Mouse (Mus musculus): ENCODE results near the gene Ino80.

The Ino80 gene

DNA sequence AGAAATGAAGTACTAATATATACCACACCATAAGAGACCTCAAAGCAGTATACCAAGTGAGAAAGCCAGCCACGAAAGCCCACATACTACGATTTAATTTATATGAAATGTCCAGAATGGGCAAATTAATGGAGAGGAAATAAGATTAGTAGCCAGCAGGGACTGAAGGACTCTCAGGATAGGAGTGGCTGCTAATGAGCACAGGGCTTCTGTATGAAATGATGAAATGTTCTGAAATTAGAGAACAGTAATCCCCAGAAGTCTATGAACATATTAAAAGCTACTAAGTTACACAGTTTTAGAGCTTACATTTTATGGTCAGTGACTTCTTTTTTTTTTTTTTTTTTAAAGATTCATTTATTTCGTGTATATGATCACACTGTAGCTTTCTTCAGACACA, 22.9 kb downstream of the Ino80 start:
- no peak for DNase-seq (ENCODE audit: low read depth)

DNA sequence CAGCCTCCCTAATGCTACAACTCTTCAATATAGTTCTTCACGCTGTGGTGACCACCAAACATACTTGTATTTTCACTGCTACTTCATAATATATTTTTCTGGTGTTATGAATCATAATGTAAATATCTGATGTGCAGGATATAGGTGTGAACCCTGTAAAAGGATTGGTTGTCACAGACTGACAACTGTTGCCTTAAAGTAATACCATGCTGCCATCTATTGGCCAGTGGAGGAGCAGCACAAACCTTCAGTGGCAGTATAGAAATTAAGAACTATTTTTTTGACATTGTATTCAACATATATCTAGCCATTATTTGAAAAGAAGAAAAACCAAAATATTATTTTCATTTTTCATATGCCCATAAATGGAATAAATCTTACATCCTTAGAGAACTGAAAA, 40.5 kb downstream of the Ino80 start:
- DNase-seq (ENCODE audit: low read depth): peak; percentile 81

DNA sequence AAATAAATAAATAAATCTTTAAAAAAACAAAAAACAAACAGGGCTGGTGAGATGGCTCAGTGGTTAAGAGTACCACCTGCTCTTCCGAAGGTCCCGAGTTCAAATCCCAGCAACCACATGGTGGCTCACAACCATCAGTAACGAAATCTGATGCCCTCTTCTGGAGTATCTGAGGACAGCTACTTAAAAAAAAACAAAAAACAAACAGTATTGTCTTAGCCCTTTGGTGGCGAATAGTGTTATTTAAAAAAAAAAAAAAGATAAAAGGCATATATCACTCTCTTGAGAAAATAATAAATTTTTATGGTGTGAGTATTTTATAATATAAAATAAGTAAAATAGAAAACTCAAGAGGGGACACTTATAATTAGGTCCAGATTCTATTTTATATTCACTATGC, 41.0 kb downstream of the Ino80 start:
- no peak for DNase-seq (ENCODE audit: low read depth)

DNA sequence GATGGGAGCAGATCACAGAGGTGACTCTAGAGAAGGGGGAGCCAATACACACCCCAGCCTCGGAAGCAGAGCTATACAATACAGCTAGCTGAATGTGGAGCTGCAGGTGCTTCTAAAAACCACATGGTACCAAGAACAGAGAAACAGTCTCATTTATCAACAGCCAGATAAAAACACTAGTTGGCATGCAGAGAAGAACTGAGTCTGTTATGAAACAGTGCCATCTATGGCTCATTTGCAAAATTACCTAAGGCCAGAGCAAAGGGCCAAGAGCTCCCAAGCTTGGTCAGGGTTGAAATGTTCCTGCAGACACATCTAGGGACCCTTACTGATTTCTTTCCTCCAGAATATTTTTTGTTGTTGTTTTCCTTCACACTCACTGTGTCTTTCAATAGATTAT, 63.7 kb downstream of the Ino80 start:
- DNase-seq (ENCODE audit: low read depth): peak; percentile 53

DNA sequence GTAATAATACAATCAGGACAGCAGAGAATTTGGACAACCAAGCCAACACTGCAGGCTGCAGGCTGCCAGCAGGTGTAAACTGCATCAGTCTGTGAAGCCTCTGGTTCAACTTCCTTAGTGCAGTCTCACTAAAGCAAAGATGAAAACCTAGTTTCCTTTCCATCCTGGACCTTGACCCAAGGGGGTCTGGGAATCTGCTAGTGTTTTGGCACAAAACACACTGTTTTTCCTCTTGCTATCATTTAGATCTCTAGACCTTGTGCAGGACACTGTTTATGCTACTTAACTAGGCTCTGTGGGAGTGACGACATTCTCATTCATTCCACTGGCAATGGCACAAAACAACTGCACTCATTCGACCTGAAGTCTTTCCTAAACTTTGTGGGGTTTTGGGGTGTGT, 65.8 kb downstream of the Ino80 start:
- no peak for DNase-seq (ENCODE audit: low read depth)

DNA sequence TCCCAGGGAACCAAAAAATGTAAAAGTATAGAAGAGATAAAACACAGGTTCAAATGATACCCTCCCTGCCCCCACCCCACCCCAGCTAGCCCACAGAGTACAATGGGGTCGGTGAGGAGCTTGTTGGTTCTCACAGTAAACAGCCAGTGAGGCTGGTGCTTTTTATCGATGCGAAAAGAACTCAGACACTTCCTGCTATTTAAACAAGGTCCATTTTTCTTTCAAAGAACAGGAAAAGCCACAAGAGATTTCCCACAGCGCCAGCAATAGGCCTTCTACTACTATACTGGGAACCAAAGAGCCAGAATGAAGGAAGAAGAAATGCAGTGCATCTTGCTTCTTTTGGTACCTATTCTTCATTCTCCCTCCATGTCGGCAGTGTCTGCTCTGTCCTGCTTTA, 66.5 kb downstream of the Ino80 start:
- no peak for DNase-seq (ENCODE audit: low read depth)

DNA sequence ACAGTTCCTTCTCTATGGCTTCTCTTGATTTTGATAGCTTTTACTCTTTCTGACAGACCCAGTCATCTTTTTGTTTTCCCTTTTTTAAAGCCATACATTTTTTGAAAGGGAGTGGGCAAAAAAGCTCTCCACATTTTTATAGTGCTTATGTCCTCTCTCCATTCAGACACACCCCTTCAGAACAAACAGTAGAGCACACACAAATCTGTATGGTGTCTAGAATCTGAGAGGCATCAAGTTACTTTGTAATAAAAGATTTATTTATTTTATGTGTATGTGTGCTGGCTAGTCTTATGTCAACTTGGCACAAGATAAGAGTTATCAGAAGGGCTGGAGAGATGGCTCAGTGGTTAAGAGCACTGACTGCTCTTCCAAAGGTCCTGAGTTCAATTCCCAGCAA, 68.8 kb downstream of the Ino80 start:
- DNase-seq (ENCODE audit: low read depth): no peak

DNA sequence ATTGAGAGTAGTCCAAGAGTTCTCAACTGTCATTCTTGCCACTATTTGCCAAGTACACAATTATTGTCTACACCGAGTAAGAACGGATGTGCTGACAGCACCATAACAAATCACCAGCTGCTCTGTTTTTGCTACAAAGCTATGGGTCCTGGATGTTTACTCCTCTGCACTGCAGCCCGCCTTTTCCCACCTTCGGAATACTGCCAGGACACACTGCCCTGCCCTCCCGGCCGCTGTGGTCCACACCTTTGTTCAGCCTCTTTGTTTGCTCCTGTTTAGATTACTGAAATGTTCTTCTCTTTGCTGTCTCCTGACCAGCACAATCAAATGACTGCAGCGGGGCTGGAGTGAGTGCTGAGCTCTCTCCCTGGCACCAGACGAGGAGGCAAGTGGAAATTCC, 69.2 kb downstream of the Ino80 start:
- no peak for DNase-seq (ENCODE audit: low read depth)

DNA sequence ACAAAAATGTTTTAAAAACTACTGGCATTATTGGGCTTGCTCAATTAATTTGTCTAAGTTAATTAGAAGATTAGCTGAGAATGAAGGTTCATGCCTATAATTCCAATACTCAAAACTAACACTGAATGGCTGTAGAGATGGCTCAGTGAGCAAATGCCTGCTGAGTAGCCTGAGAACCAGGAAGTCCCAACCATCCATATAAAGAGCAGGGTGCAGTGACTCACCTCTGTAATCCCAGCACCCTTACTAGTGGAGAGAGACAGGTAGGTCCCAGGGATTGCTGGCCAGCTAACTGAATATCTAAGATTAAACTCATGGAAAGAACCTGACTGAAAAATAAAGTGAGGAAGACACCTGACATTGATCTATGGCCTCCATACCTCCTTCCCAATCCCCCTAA, 78.2 kb downstream of the Ino80 start:
- DNase-seq (ENCODE audit: low read depth): no peak

DNA sequence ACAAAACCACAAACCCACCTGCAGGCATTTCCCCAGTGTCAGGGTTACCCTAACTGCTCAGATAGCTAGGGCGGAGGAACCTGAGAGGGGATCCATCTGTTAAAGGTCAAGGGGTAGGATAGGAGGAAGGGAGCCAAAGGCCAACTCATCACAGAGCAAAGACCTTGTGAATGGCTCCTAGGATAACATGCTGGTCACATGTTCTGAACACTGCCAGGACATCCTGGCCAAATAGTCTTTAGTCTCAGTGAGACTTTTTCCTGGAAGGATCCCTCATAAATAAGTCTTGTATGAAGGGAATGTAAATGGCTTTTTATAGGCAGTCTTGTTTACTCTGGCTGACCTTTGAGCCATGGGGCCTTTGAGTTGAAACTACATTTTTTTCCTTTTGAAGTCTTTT, 78.8 kb downstream of the Ino80 start:
- no peak for DNase-seq (ENCODE audit: low read depth)

DNA sequence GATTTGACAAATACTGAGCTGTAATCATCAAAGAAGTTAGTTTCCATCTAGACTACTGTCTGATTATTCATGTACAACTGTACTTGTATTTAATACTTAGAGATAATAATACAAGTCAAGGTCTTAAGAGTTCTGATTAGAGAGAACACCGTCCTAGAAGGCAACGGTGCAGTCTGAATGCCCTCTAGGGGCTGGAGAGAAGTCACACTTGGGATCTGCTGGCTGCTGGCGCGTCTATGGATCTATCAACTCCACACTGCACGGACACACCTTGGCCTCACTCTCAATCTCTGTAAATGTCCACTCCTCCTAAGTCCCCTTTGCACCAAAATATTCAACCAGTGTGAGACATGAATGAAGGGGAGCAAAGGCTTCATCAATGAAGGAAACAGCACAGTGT, 79.2 kb downstream of the Ino80 start:
- no peak for DNase-seq (ENCODE audit: low read depth)

DNA sequence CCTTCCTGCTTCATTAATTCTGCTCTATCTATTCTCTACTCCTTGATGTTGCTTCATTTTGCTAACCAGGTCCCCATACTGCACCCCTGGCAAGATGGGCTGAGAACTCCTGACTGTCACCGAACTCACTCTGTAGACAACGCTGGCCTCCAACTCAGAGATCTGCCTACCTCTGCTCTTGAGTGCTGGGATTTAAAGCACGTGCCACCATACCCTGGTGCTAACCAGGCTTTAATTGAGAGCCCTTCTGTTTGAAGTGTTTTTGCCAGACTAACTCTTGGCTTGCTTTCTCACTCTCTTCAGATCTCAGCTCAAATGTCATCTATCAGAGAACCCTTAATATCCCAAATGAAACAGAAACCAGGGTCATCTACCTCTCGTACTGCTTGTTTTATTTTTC, 87.5 kb downstream of the Ino80 start:
- DNase-seq (ENCODE audit: low read depth): no peak

DNA sequence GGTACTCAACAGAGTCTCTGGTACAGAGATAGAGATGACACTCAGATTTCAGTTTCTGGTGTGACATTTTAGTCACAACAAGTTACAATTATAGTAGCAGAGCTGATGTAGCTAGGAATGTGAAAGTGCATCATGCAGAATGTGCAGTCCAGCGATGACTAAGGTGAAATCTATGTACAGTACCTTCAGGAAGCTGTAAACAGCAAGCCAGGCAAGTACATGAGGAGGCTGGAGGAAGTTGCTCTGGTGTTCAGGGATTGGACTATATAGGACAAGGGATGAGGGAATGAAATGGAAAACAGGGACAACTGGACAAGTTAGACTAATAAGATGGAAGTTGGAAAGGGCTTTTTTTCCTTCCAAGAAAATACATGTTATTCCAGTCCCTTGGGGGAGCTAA, 89.2 kb downstream of the Ino80 start:
- DNase-seq (ENCODE audit: low read depth): no peak

DNA sequence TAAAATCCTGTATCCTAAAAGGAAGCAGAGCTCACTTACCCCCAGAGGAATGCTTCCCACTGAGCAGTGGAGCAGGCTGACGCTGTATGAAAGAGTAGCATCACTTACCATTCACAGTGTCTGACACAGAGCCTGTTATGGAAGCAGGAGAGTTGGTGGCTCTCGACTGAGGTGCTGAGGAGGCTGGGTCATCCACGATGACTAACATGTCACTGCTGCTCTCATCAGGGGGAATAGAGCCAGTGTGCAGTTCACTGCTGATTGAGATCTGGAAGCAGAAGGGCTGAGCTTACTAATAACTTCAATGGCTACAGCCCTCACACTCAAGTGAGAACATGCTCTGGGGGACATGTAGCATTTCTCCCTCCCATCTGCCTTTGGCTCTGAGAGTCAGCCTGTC, 98.0 kb downstream of the Ino80 start:
- DNase-seq (ENCODE audit: low read depth): no peak

DNA sequence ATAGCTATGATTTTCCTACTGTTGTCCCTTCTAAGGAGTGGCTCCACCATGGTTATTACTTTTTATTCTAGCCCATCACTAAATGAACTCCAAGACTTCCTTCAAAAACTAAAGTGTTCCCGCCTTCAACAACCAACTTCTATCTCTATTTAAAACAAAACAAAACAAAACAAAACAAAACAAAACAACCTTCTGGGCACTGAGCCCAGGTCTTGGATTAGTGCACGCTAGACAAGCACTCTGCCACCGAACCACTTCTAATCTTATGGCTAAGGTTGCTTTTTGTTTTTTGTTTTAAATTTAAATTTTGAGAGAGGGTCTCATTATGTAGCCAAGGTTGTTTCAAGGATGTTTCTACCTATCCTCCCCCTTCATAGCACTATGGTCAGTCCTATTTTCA, 99.7 kb downstream of the Ino80 start:
- no peak for DNase-seq (ENCODE audit: low read depth)

DNA sequence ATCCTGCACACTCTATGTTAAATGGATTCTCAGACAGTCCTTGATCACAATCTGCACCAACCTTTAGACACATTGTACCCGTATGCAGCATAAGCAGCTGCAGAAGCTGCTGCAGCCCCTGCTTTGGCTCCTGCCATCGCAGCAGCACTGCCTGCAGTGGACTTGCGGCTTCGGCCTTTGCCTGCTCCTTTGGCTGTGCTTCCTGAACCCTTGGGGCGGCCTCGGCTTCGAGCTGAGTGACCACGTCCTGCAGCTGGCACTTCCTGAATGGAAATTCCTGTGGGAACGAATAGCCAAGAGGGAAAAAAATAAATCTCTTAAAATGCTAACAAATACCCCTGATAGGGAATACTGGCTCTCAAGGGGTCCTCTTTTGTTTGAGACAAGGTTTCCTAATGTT, 100.2 kb downstream of the Ino80 start:
- no peak for DNase-seq (ENCODE audit: low read depth)

DNA sequence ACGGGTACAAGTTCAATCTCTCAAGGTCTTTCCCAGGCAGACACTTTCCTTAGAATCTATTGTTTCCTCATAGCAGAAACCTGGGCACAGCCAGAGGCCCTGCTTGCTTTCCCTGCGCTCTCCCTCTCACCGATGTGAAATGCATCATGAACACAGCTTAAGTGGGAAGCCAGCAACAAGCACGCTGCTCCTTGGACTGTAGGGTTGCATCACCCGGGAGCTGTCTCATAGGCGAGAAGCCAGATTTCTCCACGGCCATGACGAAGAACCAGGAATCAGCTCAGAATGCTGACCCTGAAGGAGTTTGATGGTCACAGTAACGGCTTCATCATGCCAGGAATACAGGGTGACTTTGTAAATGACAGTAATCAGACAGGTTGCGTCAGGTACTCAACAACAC, 107.4 kb downstream of the Ino80 start:
- DNase-seq (ENCODE audit: low read depth): no peak

DNA sequence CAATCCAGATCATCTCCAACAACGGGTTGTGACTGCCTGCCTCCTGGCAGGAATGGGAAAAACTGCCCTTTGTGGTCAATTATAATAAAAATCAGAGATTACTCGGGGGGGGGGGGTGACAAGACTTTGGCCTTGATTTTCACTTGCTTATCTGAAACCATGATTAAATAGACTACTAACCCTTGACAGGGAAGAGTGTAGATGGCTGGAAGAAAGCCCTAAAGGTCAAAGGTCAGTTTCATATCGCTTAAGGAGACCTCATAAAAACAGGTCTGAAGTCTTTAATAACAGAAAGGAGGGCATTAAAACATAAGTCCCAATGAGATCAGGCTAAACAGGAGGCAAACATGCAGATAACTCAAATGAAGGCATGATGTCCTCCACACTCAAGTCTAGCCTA, 110.1 kb downstream of the Ino80 start:
- DNase-seq (ENCODE audit: low read depth): no peak

DNA sequence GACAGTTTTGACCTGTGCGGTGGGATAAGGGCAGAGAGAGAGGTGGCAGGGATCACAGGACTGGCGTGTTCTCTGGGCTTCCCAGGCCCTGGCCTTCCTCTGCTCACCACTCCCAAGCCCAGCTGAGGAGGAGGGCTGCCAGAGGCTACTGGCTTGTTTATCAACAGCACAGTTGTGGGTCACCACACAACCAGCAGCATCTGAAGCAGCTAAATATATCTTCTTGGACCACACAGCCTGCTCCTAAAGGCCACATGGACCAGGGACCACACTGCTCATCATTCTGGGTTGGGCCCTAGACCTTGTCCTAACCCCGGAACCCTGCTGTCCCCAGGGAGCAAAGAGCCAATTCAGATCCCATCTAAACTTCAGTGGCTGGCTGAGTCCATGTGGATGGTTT, 112.5 kb downstream of the Ino80 start:
- DNase-seq (ENCODE audit: low read depth): no peak

DNA sequence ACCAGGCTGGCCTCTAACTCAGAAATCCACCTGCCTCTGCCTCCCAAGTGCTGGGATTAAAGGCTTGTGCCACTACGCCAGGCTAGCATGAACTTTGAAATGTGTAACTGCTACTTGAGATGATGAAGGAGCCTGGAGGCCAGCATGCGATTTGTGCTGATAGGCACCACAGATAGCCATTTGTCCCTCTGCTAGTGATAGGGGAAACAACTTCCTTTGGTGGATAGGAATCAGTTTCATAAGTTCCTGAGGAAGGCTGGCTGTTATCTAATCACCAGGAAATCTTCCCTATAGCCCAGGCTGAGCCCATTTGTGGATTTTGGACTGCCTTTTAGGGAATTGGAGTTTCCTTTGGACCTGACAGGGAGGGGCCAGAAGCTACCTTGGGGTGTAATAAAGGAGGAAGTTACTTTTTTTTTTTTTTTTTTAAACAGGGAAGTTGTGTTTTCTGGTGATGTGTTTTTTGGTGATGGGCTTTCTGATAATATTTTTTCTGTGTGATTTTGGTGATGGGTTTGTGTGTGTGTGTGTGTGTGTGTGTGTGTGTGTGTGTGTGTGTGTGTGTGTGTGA, 117.7 kb downstream of the Ino80 start:
- DNase-seq (ENCODE audit: low read depth): no peak

DNA sequence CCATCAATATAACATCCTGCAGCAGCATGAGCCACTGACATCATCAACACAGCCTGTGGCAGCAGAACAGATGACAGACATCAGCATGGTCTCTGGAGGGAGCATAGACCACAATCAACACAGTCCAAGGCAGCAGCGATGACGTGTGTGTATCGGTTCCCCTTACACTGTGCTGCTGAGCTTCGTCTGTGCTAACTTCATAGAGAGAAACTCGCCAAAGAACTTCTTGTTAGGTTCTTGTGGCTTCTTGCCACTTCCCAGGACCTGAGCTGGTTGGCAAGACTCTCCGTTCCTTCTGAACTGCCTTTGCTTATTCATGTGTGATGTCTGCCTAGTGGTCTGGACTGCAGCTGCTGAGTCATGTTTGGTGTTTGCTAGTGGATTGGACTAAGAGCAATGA, 119.2 kb downstream of the Ino80 start:
- no peak for DNase-seq (ENCODE audit: low read depth)

DNA sequence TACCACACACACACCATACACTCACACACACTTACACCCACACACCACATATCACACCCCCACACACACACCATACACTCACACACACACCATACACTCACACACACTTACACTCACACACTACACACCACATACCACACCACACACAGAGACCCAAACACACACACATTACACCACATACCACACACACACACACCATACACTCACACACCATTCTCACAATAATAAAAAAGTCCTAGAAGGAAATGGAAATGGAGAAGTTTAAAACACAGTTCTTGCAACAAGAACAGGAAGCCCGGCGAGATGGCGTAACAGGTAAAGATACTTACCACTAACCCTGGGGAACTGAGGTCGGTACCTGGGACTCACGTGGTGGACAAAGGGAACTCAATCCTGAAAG, 120.7 kb downstream of the Ino80 start:
- no peak for DNase-seq (ENCODE audit: low read depth)

DNA sequence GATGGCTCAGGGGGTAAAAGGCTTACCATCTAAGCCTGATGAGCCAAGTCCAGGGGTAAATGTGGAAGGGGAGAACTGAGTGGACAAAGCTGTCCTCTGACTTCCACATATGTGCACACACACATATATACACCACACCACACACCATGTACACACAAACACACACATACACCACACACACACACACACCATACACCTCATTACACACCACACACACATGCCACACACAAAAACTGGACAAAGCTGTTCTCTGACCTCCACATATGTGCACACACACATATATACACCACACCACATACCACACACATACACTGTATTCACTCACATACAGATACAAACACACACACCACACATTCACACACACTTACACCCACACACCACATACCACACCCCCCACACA, 121.2 kb downstream of the Ino80 start:
- no peak for DNase-seq (ENCODE audit: low read depth)

DNA sequence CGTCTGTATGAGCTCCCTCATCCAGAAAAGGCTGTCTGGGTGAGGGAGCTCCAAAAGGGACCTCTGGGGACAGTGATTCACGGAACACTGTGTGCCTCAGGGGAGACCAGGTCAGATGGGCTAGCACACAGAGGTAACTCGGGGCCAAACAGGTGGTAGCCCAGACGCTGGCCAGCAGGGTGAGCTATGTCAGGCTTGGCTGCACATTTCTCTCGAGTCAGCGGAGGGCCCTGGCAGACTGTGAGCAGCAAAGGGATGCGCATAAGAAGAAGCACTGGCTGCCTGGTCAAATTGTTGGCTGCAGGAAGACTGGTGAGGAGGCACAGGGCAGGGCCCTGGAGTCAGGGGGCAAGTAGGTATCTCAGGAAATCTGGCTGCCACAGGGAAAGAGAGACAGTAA, 121.8 kb downstream of the Ino80 start:
- DNase-seq (ENCODE audit: low read depth): no peak

DNA sequence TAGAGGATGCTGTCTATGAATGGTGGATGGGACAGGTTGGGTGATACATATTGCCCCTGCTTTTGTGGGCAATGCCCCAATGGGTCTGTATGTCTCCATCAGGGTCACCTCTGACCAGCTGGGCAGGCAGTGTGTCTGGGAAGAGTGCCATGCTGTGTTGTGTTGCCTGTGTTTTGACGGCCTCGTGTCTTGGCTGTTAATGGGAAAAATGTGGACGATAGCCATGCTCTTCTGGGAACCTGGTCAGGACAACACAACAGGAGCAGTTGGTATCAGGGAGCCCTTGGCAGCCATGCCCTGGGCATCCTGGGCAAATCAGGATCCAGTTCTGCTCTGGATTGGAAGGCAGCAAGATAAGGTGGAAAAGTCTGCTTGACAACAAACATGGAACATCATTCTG, 122.4 kb downstream of the Ino80 start:
- no peak for DNase-seq (ENCODE audit: low read depth)

Measured in naive thymus-derived CD4-positive, alpha-beta T cell, adult 2 months (primary cell).